Mouse (Mus musculus) liver, postnatal 0 days (tissue): ENCODE results near the gene Trim10. TPM values are rescaled to one million over a fixed set of nuclear protein-coding genes. Genes with fewer than 3 reads are reported as not detected.
"Not testable (repeated sequence)": the region's sequence is repeated elsewhere in the genome, so short reads cannot be mapped to it uniquely, and the experiment has no call there.

Experiments used
- ATAC-seq: fragments of 200-750 bp; cut with Nextera tagmentation; 2 replicates; pipeline ENCODE4 v1.8.0; 2017; ENCODE audit warnings: mild to moderate bottlenecking, moderate library complexity
- DNase-seq: peaks from one replicate; pipeline ENCODE4 v3.0.0-alpha.2; 2016
- H3K27ac ChIP-seq: fragments of 300-500 bp; sonication (generic); 2 replicates; pipeline ENCODE4 v1.5.1; 2014; ENCODE audit warnings: antibody characterized with exemption, moderate library complexity, mild to moderate bottlenecking, low read depth
- H3K27me3 ChIP-seq: fragments of 300-500 bp; sonication (generic); 2 replicates; pipeline ENCODE4 v1.6.1; 2014; ENCODE audit warnings: low read length, control low read depth, mixed read lengths; ENCODE audit not compliant: insufficient read depth
- H3K36me3 ChIP-seq: fragments of 300-500 bp; sonication (generic); replicated peaks from 2 replicates; pipeline ENCODE4 v1.6.1; 2014; ENCODE audit warnings: mild to moderate bottlenecking, control low read depth, low read length, moderate library complexity, mixed read lengths; ENCODE audit not compliant: insufficient read depth
- H3K4me1 ChIP-seq: fragments of 300-500 bp; sonication (generic); 2 replicates; pipeline ENCODE4 v1.6.1; 2014; ENCODE audit warnings: antibody characterized with exemption, mild to moderate bottlenecking, control low read depth; ENCODE audit not compliant: insufficient read depth
- H3K4me2 ChIP-seq: fragments of 300-500 bp; sonication (generic); 2 replicates; pipeline ENCODE4 v1.6.1; 2014; ENCODE audit warnings: low read depth, mild to moderate bottlenecking, low read length, moderate library complexity, mixed read lengths
- H3K4me3 ChIP-seq: fragments of 300-500 bp; sonication (generic); 2 replicates; pipeline ENCODE4 v1.5.1; 2014; ENCODE audit warnings: low read depth, low read length
- H3K9ac ChIP-seq: fragments of 300-500 bp; sonication (generic); replicated peaks from 2 replicates; pipeline ENCODE4 v1.6.1; 2014; ENCODE audit warnings: mild to moderate bottlenecking, moderate library complexity
- H3K9me3 ChIP-seq: fragments of 300-500 bp; sonication (generic); 2 replicates; pipeline ENCODE4 v1.6.1; 2016; ENCODE audit warnings: mild to moderate bottlenecking, control low read depth, low read length, mixed read lengths
- CTCF ChIP-seq: sonication (generic); IDR thresholded peaks from 2 replicates; pipeline ENCODE4 v1.5.1; 2016; ENCODE audit warnings: antibody characterized with exemption, low read depth
- EP300 ChIP-seq: IDR thresholded peaks from 2 replicates; pipeline ENCODE4 v1.6.1; 2016; ENCODE audit warnings: antibody characterized with exemption, low read depth, mild to moderate bottlenecking
- WGBS: fragments of 180-500 bp; shearing (Covaris S2); extraction: QIAGEN DNeasy Blood & Tissue Kit; methylation state at CpG from one replicate; pipeline ENCODE4 v1.1.7; 2014; ENCODE audit not compliant: insufficient replicate concordance; 5-methylcytosine and 5-hydroxymethylcytosine counted together
- polyA plus RNA-seq: library from polyadenylated mRNA; unstranded; fragments of >200 nt; fragmentation: Nextera tagmentation; extraction: Ambion mirVana; gene quantifications from 2 replicates; pipeline ENCODE4 v1.2.1, GENCODE M21; 2015

Trim10 gene
- 85.7 and 86.7 TPM in 2 replicates for polyA plus RNA-seq

DNA sequence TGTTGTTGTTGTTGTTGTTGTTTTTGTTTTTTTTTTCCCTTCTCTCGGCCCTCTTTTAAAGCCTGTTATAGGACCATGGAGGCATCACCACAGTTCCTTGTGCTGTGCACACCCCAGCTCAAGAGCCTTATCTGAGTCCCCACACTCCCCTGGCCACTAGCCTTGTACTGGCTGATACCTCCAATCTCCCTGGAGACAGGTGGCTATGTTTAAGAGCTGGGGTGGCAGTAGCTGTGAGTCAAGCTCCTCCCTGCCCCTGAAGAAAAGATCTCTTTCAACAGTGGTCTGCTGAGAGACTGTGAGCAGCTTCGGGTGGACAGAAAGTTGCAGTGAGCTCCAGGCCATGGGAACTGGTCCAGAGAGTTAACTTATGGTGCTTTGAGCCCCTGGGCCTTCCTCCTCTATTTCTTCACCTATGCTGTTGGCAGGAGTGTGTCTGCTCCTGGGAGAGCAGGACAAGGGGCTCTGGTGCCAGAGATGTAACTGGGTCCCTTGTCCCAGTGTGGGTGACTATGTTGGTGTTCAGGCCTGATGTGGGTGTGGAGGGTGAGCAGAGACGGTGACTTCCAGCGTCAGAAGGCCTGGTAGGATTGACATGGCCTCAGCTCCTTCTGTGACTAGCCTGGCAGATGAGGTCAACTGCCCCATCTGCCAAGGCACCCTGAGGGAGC is at the start of gene Trim10:
TSS of gene Trim10 (plus strand) at position 291 of the 671 bp plus-strand sequence.
- Histone ChIP-seq H3K4me2 (peak within 1 kb of the TSS; percentile 59), H3K36me3 (peaks cover 21% of the 10 kb centered on the region), H3K4me1 (peaks cover 15% of the 10 kb centered on the region), H3K27me3 (peaks cover 20% of the 10 kb centered on the region; the same call in 1 of the 2 replicates), H3K4me3 (peak within 1 kb of the TSS; percentile 54), H3K9me3 (no peaks in the 10 kb centered on the region), H3K9ac (peak within 1 kb of the TSS; percentile 73), H3K27ac (peak within 1 kb of the TSS; percentile 91)
- no peak for TF ChIP-seq CTCF
- TF ChIP-seq EP300 = peak; percentile 100
- ATAC-seq (peak; percentile 98), DNase-seq (peak; percentile 81)
- 38% methylated on average over 4 of the region's 4 CpGs for WGBS

DNA sequence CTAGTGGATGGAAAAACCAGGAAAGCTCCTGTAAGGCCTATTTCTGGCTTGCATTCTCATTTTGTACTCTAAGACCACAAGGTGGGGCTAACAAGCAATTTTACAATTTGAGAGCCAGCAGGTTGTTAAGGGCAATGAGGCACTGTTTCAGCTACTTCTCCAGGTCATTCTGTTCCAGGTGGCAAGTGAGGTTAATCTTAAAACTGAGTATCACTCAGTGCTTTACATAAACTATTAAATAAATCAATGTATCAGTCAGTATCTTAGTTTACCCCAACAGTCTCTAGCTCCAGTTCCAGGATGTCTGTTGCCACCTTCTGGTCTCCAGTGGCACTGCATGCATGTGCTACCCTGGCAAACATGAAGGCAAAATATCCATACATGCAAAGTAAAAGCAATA is 45.4 kb upstream of the Trim10 start:
- no peak overlapping the region for H3K9ac ChIP-seq
- no peak overlapping the region for H3K27ac ChIP-seq
- ATAC-seq (peak; percentile 54), DNase-seq (peak; percentile 74)
- no peak for TF ChIP-seq EP300
- peak; percentile 85 for TF ChIP-seq CTCF
- no peaks in the 10 kb centered on the region for H3K36me3 ChIP-seq
- H3K9me3 ChIP-seq = no peaks in the 10 kb centered on the region
- H3K4me1 ChIP-seq = peaks cover 3% of the 10 kb centered on the region; the same call in 1 of the 2 replicates
- H3K4me2 ChIP-seq = no peak overlapping the region
- H3K27me3 ChIP-seq = no peaks in the 10 kb centered on the region
- H3K4me3 ChIP-seq = no peak overlapping the region

GRCm38 (mm10) chr17:36825525-36825924 is 43.8 kb upstream of the Trim10 start:
- peaks cover 3% of the 10 kb centered on the region; the same call in 1 of the 2 replicates for H3K4me1 ChIP-seq
- TF ChIP-seq CTCF = peak; percentile 49
- no peak for TF ChIP-seq EP300
- H3K36me3 ChIP-seq = no peaks in the 10 kb centered on the region
- H3K27ac ChIP-seq = no peak overlapping the region
- H3K4me2 ChIP-seq = no peak overlapping the region
- H3K27me3 ChIP-seq = no peaks in the 10 kb centered on the region
- 25% methylated on average over 4 of the region's 4 CpGs for WGBS
- no peak overlapping the region for H3K9ac ChIP-seq
- DNase-seq (no peak), ATAC-seq (0 out of 2 replicates have a peak, but pooled peaks have one; percentile 26)
- no peak overlapping the region for H3K4me3 ChIP-seq
- H3K9me3 ChIP-seq = no peaks in the 10 kb centered on the region

DNA sequence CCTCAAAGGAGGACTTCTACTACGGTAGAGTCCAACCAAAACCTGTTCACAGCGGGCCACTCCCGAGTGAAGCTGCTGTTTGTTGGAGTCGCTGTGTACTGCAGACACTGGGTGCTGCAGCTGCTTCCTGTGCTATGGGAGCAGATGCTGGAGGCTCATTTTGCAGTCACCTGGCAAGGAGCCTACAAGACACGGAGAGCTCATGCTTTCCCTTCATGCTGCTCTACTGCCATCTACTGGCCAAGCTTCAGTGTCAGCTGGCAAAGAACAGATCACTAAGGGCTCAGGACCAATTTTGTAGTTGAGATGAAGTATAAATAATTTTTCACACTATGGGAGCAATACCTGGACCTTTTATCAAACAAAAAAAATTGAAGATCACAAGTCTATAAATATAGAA is 43.4 kb upstream of the Trim10 start:
- H3K36me3 ChIP-seq, H3K4me2 ChIP-seq: not testable (repeated sequence)

DNA sequence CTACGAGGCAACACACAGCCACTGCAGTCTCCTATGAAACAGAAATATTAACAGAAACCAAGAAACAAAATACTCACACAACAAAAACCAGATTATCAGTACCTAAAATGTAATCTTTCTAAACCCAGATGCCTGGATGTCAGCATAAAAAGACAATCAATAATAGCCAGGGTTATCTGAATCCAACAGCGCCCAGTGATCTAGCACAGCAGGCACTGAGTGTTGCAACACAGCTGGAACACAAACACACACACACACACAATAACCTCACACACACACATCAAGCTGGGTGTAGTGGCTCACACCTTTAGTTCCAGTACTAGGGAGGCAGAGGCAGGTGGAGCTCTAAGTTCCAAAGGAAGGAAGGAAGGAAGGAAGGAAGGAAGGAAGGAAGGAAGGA is 40.9 kb upstream of the Trim10 start:
- TF ChIP-seq CTCF (no peak), EP300 (no peak)
- 45% methylated on average over 2 of the region's 2 CpGs for WGBS
- peak; percentile 67 for ATAC-seq
- H3K9me3 ChIP-seq = no peaks in the 10 kb centered on the region
- no peak overlapping the region for H3K9ac ChIP-seq
- no peaks in the 10 kb centered on the region for H3K36me3 ChIP-seq
- H3K4me3 ChIP-seq = no peak overlapping the region
- H3K27ac ChIP-seq = no peak overlapping the region
- peaks cover 3% of the 10 kb centered on the region; the same call in 1 of the 2 replicates for H3K4me1 ChIP-seq
- DNase-seq = no peak
- H3K27me3 ChIP-seq = no peaks in the 10 kb centered on the region
- H3K4me2 ChIP-seq = no peak overlapping the region

More for the DNA sequence above, 43.4 kb upstream of the Trim10 start:
- H3K4me3 ChIP-seq, H3K27ac ChIP-seq, H3K9ac ChIP-seq, H3K9me3 ChIP-seq, H3K27me3 ChIP-seq, H3K4me1 ChIP-seq: not testable (repeated sequence)
- DNase-seq = peak; percentile 77
- ATAC-seq = peak; percentile 68
- WGBS = 21% methylated on average over 5 of the region's 5 CpGs
- TF ChIP-seq CTCF = peak; percentile 87

- Histone ChIP-seq H3K27ac (no peak overlapping the region), H3K36me3 (no peaks in the 10 kb centered on the region), H3K9me3 (no peaks in the 10 kb centered on the region; the same call in 1 of the 2 replicates), H3K4me2 (no peak overlapping the region), H3K9ac (no peak overlapping the region), H3K4me3 (no peak overlapping the region), H3K27me3 (no peaks in the 10 kb centered on the region), H3K4me1 (peaks cover 3% of the 10 kb centered on the region; the same call in 1 of the 2 replicates)
- 60% methylated on average over 3 of the region's 3 CpGs for WGBS
- no peak for ATAC-seq
- TF ChIP-seq CTCF (no peak), EP300 (no peak)
- DNase-seq = no peak
Observed at GRCm38 (mm10) chr17:36830470-36830869, 38.9 kb upstream of the Trim10 start.
